Mouse (Mus musculus): ENCODE measurements around the gene Fgr. TPM values are rescaled to one million over a fixed set of nuclear protein-coding genes. Genes with fewer than 3 reads are reported as not detected.

Fgr gene
- total and polyA plus RNA-seq, 2 experiments from 2014 or later, result 0.19 to 0.31 TPM

GRCm38 (mm10) chr4:133038521-133039115 is 64.7 kb downstream of the Fgr start:
- DNase-seq (ENCODE audit: low spot score), result peak; percentile 78
- ATAC-seq (ENCODE audit: insufficient read depth, low read depth), result peak; percentile 55
- Histone ChIP-seq H3K36me3 (replicated peaks; ENCODE audit: control insufficient read depth, insufficient read depth, low read length) (no peaks in the 10 kb centered on the region), H3K27ac (ENCODE audit: low read depth) (peak overlapping the region; percentile 95), H3K9ac (replicated peaks; ENCODE audit: low read depth, low read length) (peak overlapping the region; percentile 88), H3K4me1 (ENCODE audit: control insufficient read depth, insufficient read depth) (peaks cover 82% of the 10 kb centered on the region), H3K4me2 (ENCODE audit: low read depth, low read length) (peak overlapping the region; percentile 100), H3K4me3 (ENCODE audit: low read depth, low read length) (peak overlapping the region; percentile 77), H3K9me3 (replicated peaks; ENCODE audit: control insufficient read depth, low read length) (no peaks in the 10 kb centered on the region), H3K27me3 (ENCODE audit: control insufficient read depth, insufficient read depth, low read length) (no peaks in the 10 kb centered on the region)
- TF ChIP-seq CTCF (IDR thresholded peaks at IDR 0.05; ENCODE audit: low read depth) (no peak), EP300 (IDR thresholded peaks at IDR 0.05; ENCODE audit: low read depth) (no peak)
- WGBS, result under 1% methylated on average over 41 of the region's 76 CpGs

- H3K9me3 ChIP-seq (replicated peaks; ENCODE audit: control insufficient read depth, low read length), result no peaks in the 10 kb centered on the region
- 2% methylated on average over 57 of the region's 77 CpGs for WGBS
- H3K4me3 ChIP-seq (ENCODE audit: low read depth, low read length), result peak overlapping the region; percentile 77
- peak overlapping the region; percentile 100 for H3K4me2 ChIP-seq (ENCODE audit: low read depth, low read length)
- ATAC-seq (ENCODE audit: insufficient read depth, low read depth) (peak; percentile 35), DNase-seq (ENCODE audit: low spot score) (no peak)
- peaks cover 87% of the 10 kb centered on the region for H3K4me1 ChIP-seq (ENCODE audit: control insufficient read depth, insufficient read depth)
- peak overlapping the region; percentile 88 for H3K9ac ChIP-seq (replicated peaks; ENCODE audit: low read depth, low read length)
- H3K27ac ChIP-seq (ENCODE audit: low read depth), result peak overlapping the region; percentile 95
- TF ChIP-seq EP300 (IDR thresholded peaks at IDR 0.05; ENCODE audit: low read depth), result no peak
- no peak for TF ChIP-seq CTCF (IDR thresholded peaks at IDR 0.05; ENCODE audit: low read depth)
- no peaks in the 10 kb centered on the region for H3K36me3 ChIP-seq (replicated peaks; ENCODE audit: control insufficient read depth, insufficient read depth, low read length)
- H3K27me3 ChIP-seq (ENCODE audit: control insufficient read depth, insufficient read depth, low read length), result no peaks in the 10 kb centered on the region
Measured at GRCm38 (mm10) chr4:133039116-133039819, 65.4 kb downstream of the Fgr start.

- Histone ChIP-seq H3K4me3 (ENCODE audit: low read depth, low read length) (peak overlapping the region; percentile 77), H3K36me3 (replicated peaks; ENCODE audit: control insufficient read depth, insufficient read depth, low read length) (no peaks in the 10 kb centered on the region), H3K4me2 (ENCODE audit: low read depth, low read length) (peak overlapping the region; percentile 100), H3K4me1 (ENCODE audit: control insufficient read depth, insufficient read depth) (peaks cover 87% of the 10 kb centered on the region), H3K9ac (replicated peaks; ENCODE audit: low read depth, low read length) (peak overlapping the region; percentile 88; the same call in 1 of the 2 replicates), H3K9me3 (replicated peaks; ENCODE audit: control insufficient read depth, low read length) (no peaks in the 10 kb centered on the region), H3K27me3 (ENCODE audit: control insufficient read depth, insufficient read depth, low read length) (no peaks in the 10 kb centered on the region), H3K27ac (ENCODE audit: low read depth) (peak overlapping the region; percentile 95)
- ATAC-seq (ENCODE audit: insufficient read depth, low read depth) (no peak), DNase-seq (ENCODE audit: low spot score) (no peak)
- TF ChIP-seq EP300 (IDR thresholded peaks at IDR 0.05; ENCODE audit: low read depth), result no peak
- no peak for TF ChIP-seq CTCF (IDR thresholded peaks at IDR 0.05; ENCODE audit: low read depth)
- WGBS, result 5% methylated on average over 18 of the region's 18 CpGs
Measured at GRCm38 (mm10) chr4:133039832-133040231, 65.9 kb downstream of the Fgr start.

- peaks cover 87% of the 10 kb centered on the region for H3K4me1 ChIP-seq (ENCODE audit: control insufficient read depth, insufficient read depth)
- peak overlapping the region; percentile 77 for H3K4me3 ChIP-seq (ENCODE audit: low read depth, low read length)
- H3K4me2 ChIP-seq (ENCODE audit: low read depth, low read length), result peak overlapping the region; percentile 100
- ATAC-seq (ENCODE audit: insufficient read depth, low read depth) (no peak), DNase-seq (ENCODE audit: low spot score) (no peak)
- H3K27ac ChIP-seq (ENCODE audit: low read depth), result peak overlapping the region; percentile 95; the same call in 1 of the 2 replicates
- peak overlapping the region; percentile 34; the same call in 1 of the 2 replicates for H3K9ac ChIP-seq (replicated peaks; ENCODE audit: low read depth, low read length)
- H3K27me3 ChIP-seq (ENCODE audit: control insufficient read depth, insufficient read depth, low read length), result no peaks in the 10 kb centered on the region
- 52% methylated on average over 14 of the region's 14 CpGs for WGBS
- H3K36me3 ChIP-seq (replicated peaks; ENCODE audit: control insufficient read depth, insufficient read depth, low read length), result no peaks in the 10 kb centered on the region
- no peak for TF ChIP-seq CTCF (IDR thresholded peaks at IDR 0.05; ENCODE audit: low read depth)
- H3K9me3 ChIP-seq (replicated peaks; ENCODE audit: control insufficient read depth, low read length), result no peaks in the 10 kb centered on the region
Measured at GRCm38 (mm10) chr4:133040241-133040904, 66.5 kb downstream of the Fgr start.

GRCm38 (mm10) chr4:133042244-133042643 is 68.3 kb downstream of the Fgr start:
- peaks cover 88% of the 10 kb centered on the region for H3K4me1 ChIP-seq (ENCODE audit: control insufficient read depth, insufficient read depth)
- H3K27ac ChIP-seq (ENCODE audit: low read depth), result peak overlapping the region; percentile 83
- no peaks in the 10 kb centered on the region for H3K27me3 ChIP-seq (ENCODE audit: control insufficient read depth, insufficient read depth, low read length)
- TF ChIP-seq CTCF (IDR thresholded peaks at IDR 0.05; ENCODE audit: low read depth) (no peak), EP300 (IDR thresholded peaks at IDR 0.05; ENCODE audit: low read depth) (no peak)
- H3K9ac ChIP-seq (replicated peaks; ENCODE audit: low read depth, low read length), result no peak overlapping the region; the same call in 1 of the 2 replicates
- no peak for DNase-seq (ENCODE audit: low spot score)
- no peak; the same call in 1 of the 2 replicates for ATAC-seq (ENCODE audit: insufficient read depth, low read depth)
- H3K9me3 ChIP-seq (replicated peaks; ENCODE audit: control insufficient read depth, low read length), result no peaks in the 10 kb centered on the region
- no peaks in the 10 kb centered on the region for H3K36me3 ChIP-seq (replicated peaks; ENCODE audit: control insufficient read depth, insufficient read depth, low read length)
- WGBS, result 25% methylated on average over 4 of the region's 4 CpGs
- H3K4me2 ChIP-seq (ENCODE audit: low read depth, low read length), result peak overlapping the region; percentile 43; the same call in 1 of the 2 replicates
- no peak overlapping the region for H3K4me3 ChIP-seq (ENCODE audit: low read depth, low read length)

All from heart, postnatal 0 days (tissue).